Mouse (Mus musculus) frontal cortex, postnatal 25 days (tissue): ENCODE data around the gene Zfp326.

Experiments used
- DNase-seq, 2 experiments: peaks; one replicate each; pipeline ENCODE4 v3.0.0; 2022; ENCODE audit warnings: low spot score in 2 of 2

Gene Zfp326

DNA sequence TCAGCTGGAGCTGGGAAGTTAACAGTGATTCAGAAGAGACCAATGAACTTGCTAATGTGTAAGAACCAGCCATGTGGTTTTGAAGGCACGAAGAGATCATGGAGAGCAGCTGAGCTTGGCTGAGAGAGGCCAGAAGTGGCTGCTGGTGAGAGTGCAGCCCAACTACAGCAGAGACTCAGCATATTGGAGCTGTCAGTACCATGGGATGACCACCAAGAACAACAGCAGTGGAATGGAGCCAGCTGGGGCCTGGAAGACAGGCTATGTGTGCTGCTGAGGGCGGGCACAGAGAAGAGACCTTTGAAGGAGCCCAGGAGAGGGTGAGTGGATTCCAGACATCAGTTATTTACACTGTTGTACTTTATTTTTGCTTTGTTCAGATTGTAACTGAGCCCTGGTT, 65.6 kb downstream of the Zfp326 start:
- DNase-seq = no peak
